Mouse (Mus musculus): ENCODE results near the gene Myrfl.

The Myrfl gene

GRCm38 (mm10) chr10:116755881-116756581, 140.7 kb downstream of the Myrfl start:
- DNase-seq (ENCODE audit: low spot score) = no peak

DNA sequence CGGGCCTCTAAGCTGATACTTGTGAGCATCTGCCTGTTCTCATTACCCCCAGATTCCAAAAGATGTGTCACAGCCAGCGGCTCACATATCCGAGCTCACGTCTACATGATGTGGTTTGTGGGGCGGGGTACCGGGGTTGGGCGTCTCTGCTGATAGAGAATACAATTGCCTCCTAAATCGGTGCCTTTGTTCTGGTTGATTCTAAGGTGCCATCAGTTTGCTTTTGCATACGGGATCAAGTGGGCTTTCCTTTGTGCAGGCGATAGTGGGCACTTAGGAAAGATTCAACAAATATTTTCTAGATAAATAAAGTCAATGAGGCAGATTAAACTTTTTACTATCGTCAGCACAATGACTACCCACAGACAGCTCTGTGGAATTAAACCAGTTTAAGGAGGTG, 141.8 kb downstream of the Myrfl start:
- no peak for DNase-seq (ENCODE audit: low spot score)

GRCm38 (mm10) chr10:116750895-116751294, 145.8 kb downstream of the Myrfl start:
- DNase-seq (ENCODE audit: low spot score) = no peak

DNA sequence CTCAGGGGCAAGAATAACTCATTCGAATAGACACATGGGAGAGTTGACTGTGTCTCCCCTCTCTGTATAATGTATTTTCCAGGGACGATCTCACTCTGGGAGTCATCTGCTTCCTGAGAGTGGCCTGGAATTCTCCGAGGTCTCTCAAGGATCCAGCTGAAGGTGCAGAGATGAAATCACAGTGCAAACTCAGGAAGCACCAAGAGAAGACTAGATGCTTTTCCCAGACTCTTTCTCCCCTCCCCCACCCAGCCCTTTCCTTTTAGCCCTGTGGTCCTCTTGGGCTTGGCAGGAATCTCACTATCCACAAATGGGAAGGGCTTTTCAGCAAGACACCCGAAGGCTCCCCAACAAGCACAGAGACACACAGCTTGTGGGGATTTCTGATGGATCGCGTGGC, 146.7 kb downstream of the Myrfl start:
- DNase-seq (ENCODE audit: low spot score) = no peak

GRCm38 (mm10) chr10:116748681-116749080, 148.0 kb downstream of the Myrfl start:
- DNase-seq (ENCODE audit: low spot score) = no peak

GRCm38 (mm10) chr10:116746281-116747011, 150.3 kb downstream of the Myrfl start:
- DNase-seq (ENCODE audit: low spot score) = peak; percentile 59

DNA sequence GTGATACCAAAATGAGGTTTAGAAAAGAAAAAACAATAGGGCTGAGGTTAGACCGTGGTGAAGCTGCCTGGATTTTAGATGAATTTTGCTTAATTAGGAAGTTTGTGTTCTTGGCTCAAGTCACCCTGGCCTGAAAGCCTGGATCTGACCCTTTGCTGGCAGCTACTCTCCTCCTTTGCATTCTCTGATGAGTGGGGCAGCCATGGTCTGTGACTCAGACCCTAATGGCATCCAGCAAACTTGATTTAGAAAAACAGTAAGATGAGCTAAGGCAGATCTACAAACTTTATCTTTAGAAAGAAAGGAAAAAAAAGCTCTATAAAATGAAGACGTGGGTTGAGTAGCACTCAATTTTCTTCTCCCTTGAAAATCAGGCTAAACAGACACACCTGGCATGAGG, 154.0 kb downstream of the Myrfl start:
- DNase-seq (ENCODE audit: low spot score) = no peak

DNA sequence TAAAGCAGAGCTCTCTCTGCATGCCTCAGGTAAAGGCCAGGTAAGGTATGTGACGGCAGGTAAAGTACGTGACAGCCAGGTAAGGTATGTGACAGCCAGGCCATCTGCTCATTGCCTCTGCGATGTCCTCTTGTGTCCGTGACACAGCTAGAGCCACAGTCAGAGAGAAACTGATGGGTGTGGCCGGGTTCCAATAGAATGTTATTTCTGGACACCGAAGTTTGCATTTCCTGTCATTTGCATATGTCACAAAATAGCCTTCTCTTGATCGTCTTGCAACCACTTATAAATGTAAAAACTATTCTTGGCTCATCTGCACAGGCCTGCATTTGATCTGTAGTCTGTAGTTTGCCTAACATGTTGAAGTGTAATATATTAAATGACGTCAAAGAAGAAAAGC, 154.5 kb downstream of the Myrfl start:
- no peak for DNase-seq (ENCODE audit: low spot score)

GRCm38 (mm10) chr10:116741343-116741742, 155.4 kb downstream of the Myrfl start:
- no peak for DNase-seq (ENCODE audit: low spot score)

DNA sequence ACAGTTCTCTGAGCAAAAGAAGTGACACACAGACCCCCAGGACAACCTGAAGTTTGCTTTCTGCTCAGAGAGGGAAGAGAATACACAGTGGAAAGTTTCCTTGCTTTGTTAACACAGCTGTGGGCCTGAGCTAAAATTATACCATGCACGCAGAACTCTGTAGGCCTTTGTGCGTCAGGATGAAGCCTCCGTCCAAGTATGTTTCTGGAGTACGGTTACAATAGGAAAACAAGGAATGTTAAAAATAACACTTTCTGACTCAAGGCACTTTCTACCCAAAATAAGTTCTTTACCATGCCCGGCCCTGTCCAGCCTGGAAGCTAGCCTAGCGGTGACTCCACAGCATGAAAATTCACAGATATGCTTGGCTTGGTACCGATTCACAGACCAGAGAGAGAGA, 156.6 kb downstream of the Myrfl start:
- no peak for DNase-seq (ENCODE audit: low spot score)

- DNase-seq (ENCODE audit: low spot score) = no peak
These were observed 158.2 kb downstream of the Myrfl start for GRCm38 (mm10) chr10:116738533-116738932.

- no peak for DNase-seq (ENCODE audit: low spot score)
These were observed 161.1 kb downstream of the Myrfl start for GRCm38 (mm10) chr10:116735607-116736006.

- no peak for DNase-seq (ENCODE audit: low spot score)
These were observed 163.1 kb downstream of the Myrfl start for GRCm38 (mm10) chr10:116733651-116734050.

- DNase-seq (ENCODE audit: low spot score) = no peak
These were observed 166.6 kb downstream of the Myrfl start for GRCm38 (mm10) chr10:116730033-116730652.

- DNase-seq (ENCODE audit: low spot score) = no peak
These were observed 167.9 kb downstream of the Myrfl start for GRCm38 (mm10) chr10:116728860-116729259.

GRCm38 (mm10) chr10:116727702-116728298, 168.9 kb downstream of the Myrfl start:
- no peak for DNase-seq (ENCODE audit: low spot score)

Data from retina, embryonic 14.5 days (tissue).